Mouse (Mus musculus) testis, adult 2 months (tissue): ENCODE measurements around the gene Per2. TPM values are rescaled to one million over a fixed set of nuclear protein-coding genes. Genes with fewer than 3 reads are reported as not detected.

ENCODE experiments used
- H3K27ac ChIP-seq: fragments of 200-500 bp; 2 replicates; pipeline ENCODE4 v1.5.1; 2012; ENCODE audit warnings: low read depth, low read length; ENCODE audit not compliant: control insufficient read depth, insufficient read depth
- H3K27me3 ChIP-seq: fragments of 200-500 bp; 2 replicates; pipeline ENCODE4 v1.6.1; 2012; ENCODE audit warnings: mild to moderate bottlenecking, low read length, moderate library complexity; ENCODE audit not compliant: control insufficient read depth, insufficient read depth
- H3K36me3 ChIP-seq: fragments of 200-500 bp; 2 replicates; pipeline ENCODE4 v1.6.1; 2012; ENCODE audit warnings: mild to moderate bottlenecking, low read length; ENCODE audit not compliant: control insufficient read depth, insufficient read depth
- H3K4me1 ChIP-seq: fragments of 200-500 bp; 2 replicates; pipeline ENCODE4 v1.6.1; 2012; ENCODE audit warnings: low read length; ENCODE audit not compliant: control insufficient read depth, insufficient read depth
- H3K4me3 ChIP-seq: fragments of 200-500 bp; 2 replicates; pipeline ENCODE4 v1.5.1; 2012; ENCODE audit warnings: low read depth, mild to moderate bottlenecking, low read length, moderate library complexity, mixed read lengths; ENCODE audit not compliant: control insufficient read depth
- CTCF ChIP-seq: fragments of 200-500 bp; IDR thresholded peaks from 2 replicates; pipeline ENCODE4 v1.5.1; 2012; ENCODE audit warnings: low read depth, mild to moderate bottlenecking, inconsistent platforms, low read length, moderate library complexity; ENCODE audit not compliant: control insufficient read depth, insufficient read depth, insufficient replicate concordance
- POLR2A ChIP-seq: fragments of 200-500 bp; IDR thresholded peaks from 2 replicates; pipeline ENCODE4 v1.6.1; 2012; ENCODE audit warnings: low read depth, mild to moderate bottlenecking, inconsistent platforms, low read length, moderate library complexity; ENCODE audit not compliant: control insufficient read depth
- polyA plus RNA-seq: library from polyadenylated mRNA; depleted of rRNA; stranded (reverse); fragments of >200 nt; gene quantifications from 2 replicates; pipeline ENCODE4 v1.2.3, GENCODE M21; 2012

Per2 gene
- polyA plus RNA-seq, 1 experiment, result 3.4 TPM

DNA sequence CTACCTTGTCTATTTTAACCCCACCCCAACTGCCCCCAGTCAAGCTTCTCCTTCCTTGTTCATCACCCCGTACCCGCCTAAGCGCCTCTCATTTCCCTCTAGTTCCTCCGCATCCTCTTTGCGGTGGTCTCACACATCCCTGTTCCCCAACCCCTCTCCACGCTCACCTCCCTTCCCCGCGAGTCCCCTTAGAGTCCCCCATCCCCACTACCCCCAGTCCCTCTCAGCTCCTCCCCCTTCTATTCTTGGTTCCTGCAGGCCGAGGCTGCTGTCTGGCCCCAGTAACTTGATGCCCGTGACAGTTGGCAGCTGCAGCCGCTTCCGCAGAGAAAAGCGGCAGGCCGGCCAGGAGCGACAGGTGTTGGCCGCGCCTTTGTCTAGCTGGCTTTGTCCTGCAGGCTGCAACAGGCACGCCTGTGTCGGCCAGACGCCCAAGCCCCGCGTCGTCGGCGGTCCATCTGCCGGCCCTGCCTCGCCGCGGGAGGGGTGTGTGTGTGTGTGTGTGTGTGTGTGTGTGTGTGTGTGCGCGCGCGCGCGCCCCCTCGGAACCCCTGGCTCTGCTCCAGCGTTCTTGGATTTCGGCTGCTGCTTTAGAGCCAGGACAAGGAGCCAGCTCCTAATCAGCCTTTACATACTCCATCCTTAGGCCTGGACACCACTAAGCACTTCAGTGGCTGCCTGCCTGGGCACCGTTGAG is 45.1 kb downstream of the Per2 start, which contains the start of gene Hes6:
TSS of gene Hes6 (minus strand) at position 141 of the 697 bp plus-strand sequence.
- TF ChIP-seq POLR2A (no peak), CTCF (no peak)
- Histone ChIP-seq H3K27me3 (no peaks in the 10 kb centered on the region), H3K4me1 (peaks cover 23% of the 10 kb centered on the region), H3K36me3 (no peaks in the 10 kb centered on the region; the same call in 1 of the 2 replicates), H3K4me3 (peak within 1 kb of the TSS; percentile 84), H3K27ac (0 out of 2 replicates have a peak within 1 kb of the TSS, but pooled peaks have one; percentile 8)

DNA sequence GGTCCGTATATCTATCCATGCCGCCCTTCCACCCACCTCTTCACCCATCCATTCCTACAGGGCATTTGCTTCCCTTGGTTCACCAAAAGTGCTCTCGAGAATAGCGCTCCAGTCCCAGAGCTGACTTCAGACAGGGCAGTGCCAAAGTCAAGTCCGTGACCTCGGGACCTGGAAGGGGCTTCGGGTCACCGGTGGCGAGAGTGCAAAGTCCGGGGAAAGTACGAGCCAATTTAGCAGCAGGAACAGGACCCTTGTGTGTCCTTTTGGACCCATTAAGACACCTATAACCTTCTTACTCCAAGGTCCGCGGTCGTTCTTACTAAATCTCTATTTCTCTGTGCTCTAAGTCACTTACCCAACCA is 45.6 kb downstream of the Per2 start:
- Histone ChIP-seq H3K27ac (no peak overlapping the region), H3K27me3 (no peaks in the 10 kb centered on the region), H3K4me1 (peaks cover 23% of the 10 kb centered on the region), H3K36me3 (no peaks in the 10 kb centered on the region; the same call in 1 of the 2 replicates), H3K4me3 (peak overlapping the region; percentile 55)
- TF ChIP-seq POLR2A, result no peak
- TF ChIP-seq CTCF, result no peak

DNA sequence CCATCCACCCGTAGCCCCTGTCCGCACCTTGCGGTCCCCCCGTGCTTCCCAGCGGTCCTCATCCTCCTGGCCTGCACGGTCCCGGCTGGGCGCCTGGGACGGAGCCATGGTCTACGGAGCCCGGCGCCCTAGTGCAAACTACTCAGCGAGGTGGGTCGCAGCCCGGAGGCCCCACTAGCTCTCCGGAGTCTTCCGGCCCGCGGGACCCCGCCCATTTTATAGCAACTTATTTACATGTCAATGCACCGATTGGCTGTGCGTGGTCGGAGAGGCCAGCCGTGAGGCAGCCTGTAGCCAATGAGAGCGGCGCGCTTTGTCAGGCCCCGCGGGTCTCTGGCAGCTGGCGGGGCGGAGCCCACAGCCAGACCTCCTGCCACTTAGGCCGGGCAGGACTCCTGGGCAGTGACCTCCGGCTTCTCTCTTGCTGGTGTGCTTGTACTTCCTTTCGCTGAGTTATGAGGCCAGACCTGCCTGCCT is 46.1 kb downstream of the Per2 start:
- peak overlapping the region; percentile 84 for H3K4me3 ChIP-seq
- H3K27ac ChIP-seq, result 0 out of 2 replicates have a peak overlapping the region, but pooled peaks have one; percentile 8
- no peaks in the 10 kb centered on the region for H3K27me3 ChIP-seq
- H3K36me3 ChIP-seq, result no peaks in the 10 kb centered on the region; the same call in 1 of the 2 replicates
- H3K4me1 ChIP-seq, result peaks cover 23% of the 10 kb centered on the region
- peak; percentile 63 for TF ChIP-seq POLR2A
- TF ChIP-seq CTCF, result no peak

DNA sequence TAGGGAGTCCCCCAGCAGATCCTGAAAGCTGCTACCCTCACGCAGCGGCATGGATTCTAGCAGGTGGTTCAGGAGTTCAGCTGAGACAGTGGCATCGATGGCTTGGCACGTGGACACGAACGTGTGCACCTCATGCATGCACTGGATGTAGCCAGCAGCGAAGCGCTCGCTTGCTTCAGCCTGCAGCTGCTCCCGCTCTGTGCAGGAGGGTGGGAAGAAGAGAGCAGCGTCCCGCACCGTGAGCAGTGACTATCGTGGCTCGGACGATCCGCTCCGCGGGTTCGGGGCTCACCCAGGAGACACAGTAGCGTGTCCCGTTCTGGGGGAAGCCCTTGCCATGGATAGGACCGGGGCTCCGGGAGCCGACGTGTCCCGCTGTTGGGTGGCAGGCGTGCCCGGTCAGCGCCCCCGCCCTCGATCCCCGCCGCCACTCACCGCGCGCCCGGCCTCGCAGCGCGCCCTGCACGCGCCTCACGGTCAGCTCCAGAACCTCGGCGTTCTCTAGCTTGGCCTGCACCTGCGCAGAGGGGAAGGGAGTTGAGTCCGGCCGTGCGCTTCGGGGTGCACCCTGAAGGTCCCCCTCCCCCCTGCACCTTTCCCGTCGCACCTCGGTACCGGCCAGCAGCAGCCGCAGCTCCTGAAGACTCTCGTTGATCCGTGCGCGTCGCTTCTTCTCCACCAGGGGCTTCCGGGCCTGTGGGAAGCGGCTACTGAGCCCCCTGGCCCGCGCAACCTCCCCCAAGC is 46.7 kb downstream of the Per2 start:
- no peaks in the 10 kb centered on the region for H3K27me3 ChIP-seq
- H3K27ac ChIP-seq, result 0 out of 2 replicates have a peak overlapping the region, but pooled peaks have one; percentile 8
- TF ChIP-seq CTCF, result 0 out of 2 replicates have a peak, but pooled peaks have one; percentile 0
- no peak for TF ChIP-seq POLR2A
- H3K36me3 ChIP-seq, result no peaks in the 10 kb centered on the region
- peaks cover 26% of the 10 kb centered on the region for H3K4me1 ChIP-seq
- H3K4me3 ChIP-seq, result peak overlapping the region; percentile 84

DNA sequence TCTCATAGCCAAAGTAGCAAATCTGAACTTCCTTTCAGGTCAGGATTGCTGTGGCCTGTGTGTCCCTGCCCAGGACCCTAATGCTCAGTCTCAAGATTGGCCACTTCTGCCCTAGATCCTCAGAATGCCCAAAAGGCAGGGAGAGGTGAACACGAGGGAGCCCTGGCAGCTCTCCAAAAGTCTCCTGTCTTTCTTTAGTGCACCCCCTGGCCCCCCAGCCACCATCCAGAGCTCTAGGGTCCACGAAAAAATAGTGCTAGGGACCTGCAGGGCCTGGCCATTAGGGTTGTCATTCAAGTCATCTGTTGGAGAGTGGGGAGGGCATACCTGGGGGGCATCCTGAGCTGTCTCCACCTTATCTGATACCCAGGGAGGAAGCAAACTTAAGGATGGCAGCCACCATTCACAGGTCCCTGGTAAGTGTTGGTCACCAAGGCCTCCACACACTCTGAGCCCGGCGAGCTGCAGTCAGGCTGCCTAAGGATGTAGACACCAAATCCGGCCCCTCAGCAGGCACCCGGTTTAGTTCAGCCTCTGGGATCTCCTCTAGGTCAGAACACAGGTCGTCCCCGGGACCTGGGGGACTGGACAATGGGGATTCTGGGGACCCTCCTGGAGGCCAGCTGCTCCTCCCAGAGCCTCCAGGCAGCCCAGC is 47.4 kb downstream of the Per2 start:
- H3K36me3 ChIP-seq, result no peaks in the 10 kb centered on the region
- peaks cover 26% of the 10 kb centered on the region for H3K4me1 ChIP-seq

DNA sequence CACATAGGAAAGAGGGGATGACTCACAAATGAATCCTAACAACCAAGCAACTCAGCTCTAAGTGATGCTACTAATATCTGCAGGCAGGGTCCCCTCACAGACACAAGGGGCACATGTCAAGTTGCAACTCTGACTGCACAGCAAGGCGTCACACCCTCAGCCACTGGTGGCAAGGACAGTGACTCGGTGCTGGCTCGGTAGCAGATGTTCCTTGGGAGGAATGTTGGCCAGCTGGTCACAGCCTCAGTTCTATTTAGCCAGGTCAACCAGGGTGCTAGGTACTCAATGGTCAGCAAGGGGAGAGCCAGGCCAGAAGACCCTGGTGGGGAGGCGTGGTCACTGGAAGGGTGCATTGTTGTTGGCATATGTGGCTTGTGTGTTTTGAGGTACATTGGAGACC is 51.3 kb downstream of the Per2 start:
- Histone ChIP-seq H3K4me3 (peak overlapping the region; percentile 62), H3K27me3 (no peaks in the 10 kb centered on the region), H3K4me1 (peaks cover 15% of the 10 kb centered on the region), H3K36me3 (no peaks in the 10 kb centered on the region), H3K27ac (no peak overlapping the region)
- no peak for TF ChIP-seq CTCF
- TF ChIP-seq POLR2A, result no peak

More for the DNA sequence above, 47.4 kb downstream of the Per2 start:
- H3K27ac ChIP-seq, result no peak overlapping the region
- no peak overlapping the region for H3K4me3 ChIP-seq
- TF ChIP-seq POLR2A (no peak), CTCF (no peak)
- no peaks in the 10 kb centered on the region for H3K27me3 ChIP-seq
